Mouse (Mus musculus): Measurements from ENCODE around the gene Zfp61.
"Not testable (repeated sequence)": the region's sequence is repeated elsewhere in the genome, so short reads cannot be mapped to it uniquely, and the experiment has no call there.

DNA sequence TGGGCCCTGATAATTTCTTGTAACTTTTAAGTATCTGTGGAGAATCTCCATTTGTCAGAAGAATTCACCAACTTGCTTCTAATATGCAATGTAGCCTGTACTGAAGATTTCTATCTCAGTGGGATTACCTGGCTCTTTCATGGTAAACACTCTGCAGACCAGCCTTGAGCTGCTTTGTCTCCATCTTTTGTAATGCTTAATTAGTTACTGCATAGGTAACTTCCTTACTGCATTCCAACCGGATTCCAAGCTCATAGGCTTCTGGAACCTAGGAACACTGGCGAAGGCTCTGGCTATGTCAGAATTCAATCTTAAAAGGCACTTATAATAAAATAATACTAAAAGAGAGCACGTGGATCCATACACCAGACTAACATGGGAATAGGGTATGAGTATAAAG lies 22.3 kb downstream of the Zfp61 start:
- TF ChIP-seq CTCF (IDR thresholded peaks at IDR 0.05 in 2 of 3, conservative IDR thresholded peaks at IDR 0.05 in 1 of 3; ENCODE audit: control insufficient read depth in 1 of 3, insufficient read depth in 1 of 3, low read depth in 2 of 3, low read length in 3 of 3, poor library complexity in 1 of 3, severe bottlenecking in 1 of 3); TAL1 (IDR thresholded peaks at IDR 0.05; ENCODE audit: low read length); JUND (IDR thresholded peaks at IDR 0.05; ENCODE audit: low read depth, low read length); POLR2AphosphoS2 (IDR thresholded peaks at IDR 0.05; ENCODE audit: low read length); USF1 (IDR thresholded peaks at IDR 0.05; ENCODE audit: low read depth, low read length); MAZ (IDR thresholded peaks at IDR 0.05; ENCODE audit: low read depth, low read length); MEF2A (IDR thresholded peaks at IDR 0.05; ENCODE audit: extremely low read depth, insufficient replicate concordance, low read depth, low read length, poor library complexity, severe bottlenecking); NRF1 (IDR thresholded peaks at IDR 0.05; ENCODE audit: insufficient read depth, low read depth, low read length, poor library complexity, severe bottlenecking); EP300 (IDR thresholded peaks at IDR 0.05; ENCODE audit: low read depth in 1 of 2, low read length in 2 of 2); CHD1 (IDR thresholded peaks at IDR 0.05; ENCODE audit: low read depth, low read length): not testable (repeated sequence)
